Mouse (Mus musculus) midbrain, embryonic 11.5 days (tissue): Measurements from ENCODE around the gene Tmc2. TPM values are rescaled to one million over a fixed set of nuclear protein-coding genes. Genes with fewer than 3 reads are reported as not detected.

Experiments
- ATAC-seq: fragments of 200-750 bp; cut with Nextera tagmentation; 2 replicates; pipeline ENCODE4 v1.8.0; 2017; ENCODE audit warnings: moderate TSS enrichment, moderate library complexity; ENCODE audit not compliant: low FRiP score
- DNase-seq: peaks from one replicate; pipeline ENCODE4 v3.0.0; 2015; ENCODE audit warnings: low spot score; ENCODE audit errors: missing footprints
- H3K27ac ChIP-seq: fragments of 300-500 bp; sonication (generic); 2 replicates; pipeline ENCODE4 v1.5.1; 2014; ENCODE audit warnings: low read depth, low read length
- H3K27me3 ChIP-seq: fragments of 300-500 bp; sonication (generic); 2 replicates; pipeline ENCODE4 v1.6.1; 2014; ENCODE audit warnings: mild to moderate bottlenecking, low read length, moderate library complexity, mixed read lengths; ENCODE audit not compliant: control insufficient read depth, insufficient read depth
- H3K36me3 ChIP-seq: fragments of 300-500 bp; sonication (generic); 2 replicates; pipeline ENCODE4 v1.6.1; 2014; ENCODE audit warnings: mild to moderate bottlenecking, low read length, moderate library complexity, mixed read lengths; ENCODE audit not compliant: control insufficient read depth, insufficient read depth
- H3K4me1 ChIP-seq: fragments of 300-500 bp; sonication (generic); 2 replicates; pipeline ENCODE4 v1.6.1; 2014; ENCODE audit warnings: low read length; ENCODE audit not compliant: control insufficient read depth, insufficient read depth
- H3K4me2 ChIP-seq: fragments of 300-500 bp; sonication (generic); 2 replicates; pipeline ENCODE4 v1.6.1; 2014; ENCODE audit warnings: mild to moderate bottlenecking, moderate library complexity
- H3K4me3 ChIP-seq: fragments of 300-500 bp; sonication (generic); 2 replicates; pipeline ENCODE4 v1.5.1; 2014; ENCODE audit warnings: low read depth, low read length
- H3K9ac ChIP-seq: fragments of 300-500 bp; sonication (generic); 2 replicates; pipeline ENCODE4 v1.6.1; 2014; ENCODE audit warnings: low read length
- H3K9me3 ChIP-seq: fragments of 300-500 bp; sonication (generic); 2 replicates; pipeline ENCODE4 v1.6.1; 2016; ENCODE audit warnings: low read length; ENCODE audit not compliant: control insufficient read depth
- WGBS: fragments of 180-500 bp; shearing (Covaris S2); extraction: QIAGEN DNeasy Blood & Tissue Kit; methylation state at CpG from one replicate; pipeline ENCODE4 v1.1.7; 2014; 5-methylcytosine and 5-hydroxymethylcytosine counted together
- polyA plus RNA-seq: library from polyadenylated mRNA; unstranded; fragments of >200 nt; fragmentation: Nextera tagmentation; extraction: Ambion mirVana; gene quantifications from 2 replicates; pipeline ENCODE4 v1.2.1, GENCODE M21; 2014

Gene Tmc2
- polyA plus RNA-seq, 1 experiment from 2014 or later, result not detected

- Histone ChIP-seq H3K4me1 (no peaks in the 10 kb centered on the region), H3K9ac (no peak overlapping the region), H3K27me3 (no peaks in the 10 kb centered on the region), H3K4me2 (no peak overlapping the region), H3K9me3 (no peaks in the 10 kb centered on the region), H3K36me3 (no peaks in the 10 kb centered on the region), H3K27ac (no peak overlapping the region), H3K4me3 (no peak overlapping the region)
- 83% methylated on average over 3 of the region's 3 CpGs for WGBS
- ATAC-seq (no peak), DNase-seq (no peak)
Measured at GRCm38 (mm10) chr2:130207996-130208395, 13.0 kb downstream of the Tmc2 start.

GRCm38 (mm10) chr2:130209636-130210035 lies 14.6 kb downstream of the Tmc2 start:
- no peak overlapping the region for H3K4me2 ChIP-seq
- ATAC-seq (no peak), DNase-seq (no peak)
- no peak overlapping the region for H3K9ac ChIP-seq
- no peak overlapping the region for H3K4me3 ChIP-seq
- no peaks in the 10 kb centered on the region for H3K27me3 ChIP-seq
- H3K4me1 ChIP-seq, result no peaks in the 10 kb centered on the region
- H3K27ac ChIP-seq, result no peak overlapping the region
- H3K9me3 ChIP-seq, result no peaks in the 10 kb centered on the region
- WGBS, result 97% methylated on average over 3 of the region's 3 CpGs
- no peaks in the 10 kb centered on the region for H3K36me3 ChIP-seq

- H3K27me3 ChIP-seq, result no peaks in the 10 kb centered on the region
- no peak overlapping the region for H3K27ac ChIP-seq
- H3K9ac ChIP-seq, result no peak overlapping the region
- DNase-seq (no peak), ATAC-seq (no peak)
- no peaks in the 10 kb centered on the region for H3K4me1 ChIP-seq
- H3K36me3 ChIP-seq, result no peaks in the 10 kb centered on the region
- no peak overlapping the region for H3K4me2 ChIP-seq
- H3K9me3 ChIP-seq, result no peaks in the 10 kb centered on the region
- WGBS, result 73% methylated on average over 2 of the region's 2 CpGs
- no peak overlapping the region for H3K4me3 ChIP-seq
Measured at GRCm38 (mm10) chr2:130211581-130211980, 16.6 kb downstream of the Tmc2 start.

DNA sequence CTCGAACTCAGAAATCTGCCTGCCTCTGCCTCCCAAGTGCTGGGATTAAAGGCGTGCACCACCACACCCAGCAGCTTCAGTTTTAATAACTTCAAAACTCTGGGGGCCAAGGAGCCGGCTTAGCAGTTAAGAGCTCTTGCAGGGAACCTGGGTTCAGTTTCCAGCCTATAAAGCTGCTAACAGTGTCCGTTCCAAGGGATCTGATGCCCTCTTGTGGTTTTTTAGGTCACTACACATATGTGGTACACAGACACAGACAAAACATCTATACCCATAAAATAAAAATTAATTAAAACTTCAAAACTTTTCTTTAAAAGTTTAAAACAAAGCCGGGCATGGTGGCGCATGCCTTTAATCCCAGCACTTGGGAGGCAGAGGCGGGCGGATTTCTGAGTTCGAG lies 51.9 kb downstream of the Tmc2 start:
- Histone ChIP-seq H3K36me3 (no peaks in the 10 kb centered on the region), H3K4me1 (no peaks in the 10 kb centered on the region), H3K27ac (no peak overlapping the region), H3K4me3 (no peak overlapping the region), H3K9ac (no peak overlapping the region), H3K4me2 (no peak overlapping the region), H3K9me3 (no peaks in the 10 kb centered on the region), H3K27me3 (no peaks in the 10 kb centered on the region)
- no peak for ATAC-seq
- 48% methylated on average over 9 of the region's 9 CpGs for WGBS
- DNase-seq, result peak; percentile 92

- no peaks in the 10 kb centered on the region for H3K36me3 ChIP-seq
- no peak overlapping the region for H3K4me3 ChIP-seq
- H3K4me1 ChIP-seq, result no peaks in the 10 kb centered on the region
- ATAC-seq, result no peak
- no peaks in the 10 kb centered on the region for H3K27me3 ChIP-seq
- no peak for DNase-seq
- H3K9ac ChIP-seq, result no peak overlapping the region
- H3K27ac ChIP-seq, result no peak overlapping the region
- 72% methylated on average over 7 of the region's 7 CpGs for WGBS
- no peak overlapping the region for H3K4me2 ChIP-seq
- no peaks in the 10 kb centered on the region for H3K9me3 ChIP-seq
Measured at GRCm38 (mm10) chr2:130248226-130248625, 53.2 kb downstream of the Tmc2 start.

- Histone ChIP-seq H3K9me3 (no peaks in the 10 kb centered on the region), H3K36me3 (no peaks in the 10 kb centered on the region), H3K27me3 (no peaks in the 10 kb centered on the region), H3K27ac (no peak overlapping the region), H3K4me2 (no peak overlapping the region), H3K9ac (no peak overlapping the region), H3K4me3 (no peak overlapping the region), H3K4me1 (no peaks in the 10 kb centered on the region)
- WGBS, result 88% methylated on average over 4 of the region's 4 CpGs
- ATAC-seq (no peak), DNase-seq (no peak)
Measured at GRCm38 (mm10) chr2:130256762-130257161, 61.8 kb downstream of the Tmc2 start.

- Histone ChIP-seq H3K4me1 (no peaks in the 10 kb centered on the region), H3K4me3 (no peak overlapping the region), H3K27me3 (no peaks in the 10 kb centered on the region), H3K9ac (no peak overlapping the region), H3K36me3 (no peaks in the 10 kb centered on the region), H3K4me2 (no peak overlapping the region), H3K27ac (no peak overlapping the region), H3K9me3 (no peaks in the 10 kb centered on the region)
- DNase-seq (no peak), ATAC-seq (no peak)
- WGBS, result 87% methylated on average over 4 of the region's 4 CpGs
Measured at GRCm38 (mm10) chr2:130260822-130261221, 65.8 kb downstream of the Tmc2 start.

- Histone ChIP-seq H3K27me3 (no peaks in the 10 kb centered on the region), H3K4me1 (no peaks in the 10 kb centered on the region), H3K9me3 (no peaks in the 10 kb centered on the region), H3K36me3 (no peaks in the 10 kb centered on the region), H3K4me2 (no peak overlapping the region), H3K27ac (no peak overlapping the region), H3K4me3 (no peak overlapping the region), H3K9ac (no peak overlapping the region)
- DNase-seq, result no peak
- 88% methylated on average over 2 of the region's 2 CpGs for WGBS
- ATAC-seq, result no peak
Measured at GRCm38 (mm10) chr2:130261914-130262313, 66.9 kb downstream of the Tmc2 start.

- DNase-seq (no peak), ATAC-seq (no peak)
- H3K4me1 ChIP-seq, result no peaks in the 10 kb centered on the region
- H3K27me3 ChIP-seq, result no peaks in the 10 kb centered on the region
- no peak overlapping the region for H3K4me3 ChIP-seq
- H3K9me3 ChIP-seq, result no peaks in the 10 kb centered on the region
- no peaks in the 10 kb centered on the region for H3K36me3 ChIP-seq
- WGBS, result 87% methylated on average over 2 of the region's 2 CpGs
- no peak overlapping the region for H3K27ac ChIP-seq
- no peak overlapping the region for H3K4me2 ChIP-seq
- no peak overlapping the region for H3K9ac ChIP-seq
Measured at GRCm38 (mm10) chr2:130262398-130262797, 67.4 kb downstream of the Tmc2 start.

GRCm38 (mm10) chr2:130265520-130265919 lies 70.5 kb downstream of the Tmc2 start:
- 83% methylated on average over 1 of the region's 1 CpGs for WGBS
- ATAC-seq (no peak), DNase-seq (no peak)
- H3K9me3 ChIP-seq, result no peaks in the 10 kb centered on the region
- no peaks in the 10 kb centered on the region for H3K4me1 ChIP-seq
- no peaks in the 10 kb centered on the region for H3K27me3 ChIP-seq
- H3K36me3 ChIP-seq, result no peaks in the 10 kb centered on the region
- H3K4me2 ChIP-seq, result no peak overlapping the region
- no peak overlapping the region for H3K9ac ChIP-seq
- H3K27ac ChIP-seq, result no peak overlapping the region
- no peak overlapping the region for H3K4me3 ChIP-seq
